Mouse (Mus musculus): ENCODE measurements around the gene Hcar1.

DNA sequence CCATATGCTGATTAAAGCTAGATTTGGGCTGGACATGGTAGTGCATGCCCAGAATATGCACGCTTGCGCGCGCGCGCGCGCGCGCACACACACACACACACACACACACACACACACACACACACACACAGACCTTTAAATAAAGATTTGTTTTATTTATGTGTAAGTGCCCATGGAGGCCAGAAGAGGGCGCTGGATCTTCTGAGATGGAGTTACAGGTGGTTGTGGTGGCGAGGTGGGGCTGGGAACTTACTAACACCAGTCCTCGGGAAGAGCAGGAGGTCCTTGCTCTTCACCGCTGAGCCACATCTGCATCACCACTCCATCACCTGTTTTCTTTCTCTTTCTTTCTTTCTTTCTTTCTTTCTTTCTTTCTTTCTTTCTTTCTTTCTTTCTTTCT is 958 bp upstream of the Hcar1 start:
- TF ChIP-seq ZC3H11A (IDR thresholded peaks at IDR 0.05; ENCODE audit: borderline replicate concordance, low read depth, low read length) (no peak), HCFC1 (IDR thresholded peaks at IDR 0.05; ENCODE audit: borderline replicate concordance, insufficient read depth, low read length) (no peak), CHD2 (IDR thresholded peaks at IDR 0.05; ENCODE audit: low read depth, low read length) (no peak)
